9 mouse cellular contexts compared by ENCODE assay signal in the genomic region with DNA sequence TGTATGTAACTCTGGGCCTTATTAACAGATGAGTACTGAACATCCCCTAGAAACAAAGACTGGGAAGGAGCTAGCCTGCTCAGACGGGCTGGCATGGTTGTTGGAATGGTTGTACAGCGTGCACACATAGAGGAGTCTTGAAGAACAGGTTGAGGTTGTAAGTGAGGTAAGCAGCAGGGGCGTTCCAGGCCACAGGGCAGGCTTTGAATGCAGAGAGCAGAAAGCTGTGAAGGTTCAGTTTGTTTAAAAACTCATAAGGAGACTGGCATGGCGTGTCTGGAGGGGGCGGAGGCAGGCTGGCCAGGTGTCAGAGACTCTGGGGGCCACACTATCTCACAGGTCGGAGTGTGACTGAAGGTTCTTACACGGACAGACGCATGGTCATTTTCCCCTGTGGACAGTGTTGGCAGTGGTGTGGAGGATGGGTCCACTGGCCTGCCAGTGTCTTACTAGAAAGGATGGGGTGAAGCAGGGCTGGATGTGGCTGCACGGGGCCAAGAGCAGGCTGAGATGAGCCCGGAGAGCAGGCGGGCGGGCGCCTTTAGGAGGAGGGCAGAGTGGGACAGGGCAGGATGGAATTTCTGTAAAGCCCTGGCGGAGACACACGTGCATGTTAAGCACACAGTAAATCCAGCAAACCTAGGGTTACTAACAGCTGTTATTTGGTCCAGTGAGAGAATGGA. TPM values are rescaled to one million over a fixed set of nuclear protein-coding genes. Genes with fewer than 3 reads are reported as not detected.
A peak's percentile ranks its signal among the peaks of the same experiment; 100 is the strongest.
DNase-seq lines count a peak whose midpoint lies in the region; ATAC-seq and TF ChIP-seq lines count a peak whose summit lies in the region.
"Had no signal": no experiment of that assay in that cellular context is flagged by ENCODE, and none has a peak within 500 bp of the region (broad histone marks: within the 10 kb centered on the region; RNA-seq: fewer than 3 reads in every experiment).

No protein-coding gene starts in this region.

- 91% methylated on average over 15 of the region's 15 CpGs for WGBS in embryonic facial prominence, embryonic 11.5 days
- WGBS in embryonic facial prominence, embryonic 10.5 days, result 91% methylated on average over 15 of the region's 15 CpGs
- WGBS in lung, embryonic 14.5 days, result 77% methylated on average over 15 of the region's 15 CpGs
- WGBS in hindbrain, postnatal 0 days, result 86% methylated on average over 15 of the region's 15 CpGs

- H3K4me1 ChIP-seq in embryonic facial prominence, embryonic 11.5 days (ENCODE audit: control insufficient read depth, insufficient read depth, low read length), result no peaks in the 10 kb centered on the region
- peaks cover 3% of the 10 kb centered on the region; the same call in 1 of the 2 replicates for H3K4me1 ChIP-seq in embryonic facial prominence, embryonic 10.5 days
- H3K4me1 ChIP-seq in lung, embryonic 14.5 days (ENCODE audit: insufficient read depth), result no peaks in the 10 kb centered on the region
- no peaks in the 10 kb centered on the region for H3K4me1 ChIP-seq in hindbrain, postnatal 0 days (ENCODE audit: insufficient read depth, low read length)

- peak; percentile 64 for ATAC-seq in embryonic facial prominence, embryonic 11.5 days (replicated peaks; ENCODE audit: insufficient number of reproducible peaks, low FRiP score, low TSS enrichment, low read depth)
- ATAC-seq in lung, embryonic 14.5 days (ENCODE audit: insufficient read depth), result peak; percentile 18; the same call in 1 of the 2 replicates
- peak; percentile 8; the same call in 1 of the 2 replicates for ATAC-seq in hindbrain, postnatal 0 days

- no peak overlapping the region for H3K4me3 ChIP-seq in embryonic facial prominence, embryonic 11.5 days (ENCODE audit: low read depth, low read length)
- H3K4me3 ChIP-seq in embryonic facial prominence, embryonic 10.5 days, result no peak overlapping the region
- no peak overlapping the region for H3K4me3 ChIP-seq in lung, embryonic 14.5 days (ENCODE audit: low read depth, low read length)
- no peak overlapping the region for H3K4me3 ChIP-seq in hindbrain, postnatal 0 days (ENCODE audit: low read length)
- H3K4me3 ChIP-seq: lung, embryonic 15.5 days had no signal

- TF ChIP-seq CTCF in lung, embryonic 14.5 days (IDR thresholded peaks at IDR 0.05; ENCODE audit: low read depth), result no peak
- TF ChIP-seq CTCF in hindbrain, postnatal 0 days (IDR thresholded peaks at IDR 0.05; ENCODE audit: low read depth), result no peak

- no peaks in the 10 kb centered on the region for H3K9me3 ChIP-seq in embryonic facial prominence, embryonic 11.5 days (replicated peaks; ENCODE audit: control insufficient read depth, low read length)
- peaks cover 9% of the 10 kb centered on the region; the same call in 1 of the 2 replicates for H3K9me3 ChIP-seq in embryonic facial prominence, embryonic 10.5 days
- no peaks in the 10 kb centered on the region for H3K9me3 ChIP-seq in lung, embryonic 14.5 days (ENCODE audit: low read depth, low read length)
- no peaks in the 10 kb centered on the region for H3K9me3 ChIP-seq in hindbrain, postnatal 0 days (ENCODE audit: low read length)
- H3K9me3 ChIP-seq: lung, embryonic 15.5 days had no signal

- no peak overlapping the region for H3K27ac ChIP-seq in embryonic facial prominence, embryonic 11.5 days (replicated peaks; ENCODE audit: low read depth, low read length)
- no peak overlapping the region for H3K27ac ChIP-seq in embryonic facial prominence, embryonic 10.5 days (replicated peaks)
- no peak overlapping the region for H3K27ac ChIP-seq in lung, embryonic 14.5 days (ENCODE audit: low read depth)
- H3K27ac ChIP-seq in hindbrain, postnatal 0 days, result peak overlapping the region; percentile 20; the same call in 1 of the 2 replicates
- H3K27ac ChIP-seq: lung, embryonic 15.5 days had no signal

- peaks cover 17% of the 10 kb centered on the region for H3K36me3 ChIP-seq in embryonic facial prominence, embryonic 11.5 days (replicated peaks; ENCODE audit: control insufficient read depth, insufficient read depth, low read depth, low read length)
- peaks cover 91% of the 10 kb centered on the region for H3K36me3 ChIP-seq in embryonic facial prominence, embryonic 10.5 days (replicated peaks)
- H3K36me3 ChIP-seq in lung, embryonic 14.5 days (ENCODE audit: insufficient read depth), result peaks cover 62% of the 10 kb centered on the region
- peaks cover 66% of the 10 kb centered on the region for H3K36me3 ChIP-seq in hindbrain, postnatal 0 days (ENCODE audit: insufficient read depth, low read length)

- no peak overlapping the region for H3K4me2 ChIP-seq in embryonic facial prominence, embryonic 11.5 days (ENCODE audit: low read depth, low read length)
- no peak overlapping the region for H3K4me2 ChIP-seq in lung, embryonic 14.5 days
- H3K4me2 ChIP-seq in hindbrain, postnatal 0 days (ENCODE audit: low read depth, low read length), result no peak overlapping the region
- H3K4me2 ChIP-seq: lung, embryonic 15.5 days had no signal

- H3K27me3 ChIP-seq in embryonic facial prominence, embryonic 11.5 days (ENCODE audit: control insufficient read depth, insufficient read depth, low read length), result no peaks in the 10 kb centered on the region
- no peaks in the 10 kb centered on the region for H3K27me3 ChIP-seq in embryonic facial prominence, embryonic 10.5 days (replicated peaks; ENCODE audit: low read depth, poor library complexity, severe bottlenecking)
- no peaks in the 10 kb centered on the region for H3K27me3 ChIP-seq in lung, embryonic 14.5 days (ENCODE audit: insufficient read depth, low read length)
- no peaks in the 10 kb centered on the region for H3K27me3 ChIP-seq in hindbrain, postnatal 0 days (ENCODE audit: insufficient read depth, low read length)
- H3K27me3 ChIP-seq: lung, embryonic 15.5 days had no signal

- H3K9ac ChIP-seq in embryonic facial prominence, embryonic 11.5 days (replicated peaks; ENCODE audit: low read length), result no peak overlapping the region
- no peak overlapping the region for H3K9ac ChIP-seq in lung, embryonic 14.5 days
- no peak overlapping the region for H3K9ac ChIP-seq in hindbrain, postnatal 0 days (replicated peaks; ENCODE audit: low read length)
- H3K9ac ChIP-seq: lung, embryonic 15.5 days had no signal

- DNase-seq in embryonic facial prominence, embryonic 11.5 days (ENCODE audit: low spot score), result no peak
- DNase-seq in embryonic facial prominence, embryonic 10.5 days (ENCODE audit: low spot score), result no peak
- DNase-seq in lung, embryonic 14.5 days, result no peak
- DNase-seq in lung, postnatal 25 days (ENCODE audit: low spot score), result no peak
- DNase-seq in hindbrain, postnatal 0 days (ENCODE audit: low spot score), result no peak
- peak; percentile 55 to 60 for DNase-seq in kidney, postnatal 36 days
- DNase-seq in right cerebral cortex, postnatal 10 days (ENCODE audit: low spot score in 2 of 2), result no peak
- no peak for DNase-seq in gastrocnemius, adult 18-20 months (ENCODE audit: low spot score)

RNA-seq across cellular contexts. Expression of gene Acvr1b, which starts 23.8 kb away (rescaled TPM):
- 10.5 and 11.4 TPM in 2 replicates for polyA plus RNA-seq in embryonic facial prominence, embryonic 11.5 days (2014; fragmentation: Nextera tagmentation; extraction: Ambion mirVana)
- polyA plus RNA-seq in embryonic facial prominence, embryonic 10.5 days (2016; fragmentation: Nextera tagmentation; extraction: Ambion mirVana), result 5.5 and 6.2 TPM in 2 replicates
- 6.3 and 6.4 TPM in 2 replicates for polyA plus RNA-seq in lung, embryonic 14.5 days (2014; fragmentation: Nextera tagmentation; extraction: Ambion mirVana)
- total RNA-seq in hindbrain, postnatal 0 days (2014; rRNA removed), result 74.5 and 86.2 TPM in 2 replicates
- 14.0 and 14.6 TPM in 2 replicates for polyA plus RNA-seq in hindbrain, postnatal 0 days (2015; fragmentation: Nextera tagmentation; extraction: Ambion mirVana)
- total RNA-seq in gastrocnemius, adult 18-20 months (2021), result 10 to 100 TPM; 26.0 to 48.0 TPM

RNA-seq across cellular contexts. Expression of gene Grasp, which starts 26.4 kb away (rescaled TPM):
- 5.6 and 6.0 TPM in 2 replicates for polyA plus RNA-seq in embryonic facial prominence, embryonic 11.5 days (2014; fragmentation: Nextera tagmentation; extraction: Ambion mirVana)
- polyA plus RNA-seq in embryonic facial prominence, embryonic 10.5 days (2016; fragmentation: Nextera tagmentation; extraction: Ambion mirVana), result 5.3 and 6.7 TPM in 2 replicates
- 7.8 and 10.4 TPM in 2 replicates for polyA plus RNA-seq in lung, embryonic 14.5 days (2014; fragmentation: Nextera tagmentation; extraction: Ambion mirVana)
- 6.7 and 8.7 TPM in 2 replicates for total RNA-seq in hindbrain, postnatal 0 days (2014; rRNA removed)
- 1.5 and 1.6 TPM in 2 replicates for polyA plus RNA-seq in hindbrain, postnatal 0 days (2015; fragmentation: Nextera tagmentation; extraction: Ambion mirVana)
- 1 to 10 TPM; 4.4 to 5.1 TPM for total RNA-seq in gastrocnemius, adult 18-20 months (2021)

RNA-seq across cellular contexts. Expression of gene Nr4a1, which starts 56.4 kb away (rescaled TPM):
- 2.2 and 3.0 TPM in 2 replicates for polyA plus RNA-seq in embryonic facial prominence, embryonic 11.5 days (2014; fragmentation: Nextera tagmentation; extraction: Ambion mirVana)
- polyA plus RNA-seq in embryonic facial prominence, embryonic 10.5 days (2016; fragmentation: Nextera tagmentation; extraction: Ambion mirVana), result 4.7 and 5.3 TPM in 2 replicates
- polyA plus RNA-seq in lung, embryonic 14.5 days (2014; fragmentation: Nextera tagmentation; extraction: Ambion mirVana), result 8.8 TPM in 2 replicates
- total RNA-seq in hindbrain, postnatal 0 days (2014; rRNA removed), result 9.3 and 10.3 TPM in 2 replicates
- polyA plus RNA-seq in hindbrain, postnatal 0 days (2015; fragmentation: Nextera tagmentation; extraction: Ambion mirVana), result 5.3 and 6.5 TPM in 2 replicates
- 100 to 1,000 TPM; 206 to 234 TPM for total RNA-seq in gastrocnemius, adult 18-20 months (2021)

Comparison
In these comparisons a context has a peak if more than half of its experiments do, and no peak if none do; other contexts are left out.
1. ATAC-seq: peak in every context shown above with its lines; median percentile 64 in embryonic facial prominence, embryonic 11.5 days; 18 in lung, embryonic 14.5 days; 8 in hindbrain, postnatal 0 days.
2. DNase-seq: peak in kidney, postnatal 36 days (2 of 2); none in embryonic facial prominence, embryonic 11.5 days (single experiment), embryonic facial prominence, embryonic 10.5 days (single experiment), lung, embryonic 14.5 days (single experiment), lung, postnatal 25 days (single experiment), hindbrain, postnatal 0 days (single experiment), right cerebral cortex, postnatal 10 days (0 of 2) and gastrocnemius, adult 18-20 months (single experiment).